In the genomic region with DNA sequence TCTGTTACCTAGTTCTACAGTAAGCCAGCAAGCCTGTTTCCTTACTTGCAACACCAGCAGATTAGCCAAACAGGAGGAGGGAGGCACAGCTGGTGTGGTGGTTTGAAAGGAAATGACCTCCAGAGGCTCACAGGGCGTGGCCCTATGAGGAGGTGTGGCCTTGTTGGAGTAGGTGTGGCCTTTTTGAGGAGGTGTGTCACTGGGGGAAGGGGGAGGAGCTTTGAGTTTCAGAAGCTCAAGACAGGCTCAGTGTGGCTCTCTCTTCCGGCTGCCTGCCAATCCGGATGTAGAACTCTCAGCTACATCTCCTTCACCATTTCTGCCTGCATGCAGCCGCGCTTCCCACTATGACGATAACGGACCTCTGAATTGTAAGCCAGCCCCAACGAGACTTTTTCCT, we compare ENCODE assay signal across 11 mouse cellular contexts.
DNase-seq lines count a peak whose midpoint lies in the region; ATAC-seq lines count a peak whose summit lies in the region.
"Had no signal": no experiment of that assay in that cellular context is flagged by ENCODE, and none has a peak within 500 bp of the region (broad histone marks: within the 10 kb centered on the region; RNA-seq: fewer than 3 reads in every experiment).

No protein-coding gene starts in this region.

- DNase-seq in adrenal gland, adult 2 months = peak; percentile 23
- DNase-seq in adrenal gland, postnatal 36 days = no peak
- DNase-seq in 3134 (ENCODE audit: extremely low read depth, insufficient read length, low spot score) = peak; percentile 30
- DNase-seq in c-Kit-positive CD71-positive TER-119-negative erythroid progenitor cells, embryonic 14.5 days (ENCODE audit: low read depth) = peak; percentile 34
- DNase-seq in lung, postnatal 36 days = peak; percentile 72
- no peak for DNase-seq in adrenal gland, adult 8-10 months
- no peak for DNase-seq in yolk sac, embryonic 10.5 days (ENCODE audit: low spot score)
- DNase-seq: embryo, embryonic 11 days had no signal

- no peak overlapping the region for H3K9ac ChIP-seq in kidney, embryonic 14.5 days (ENCODE audit: low read depth, low read length)
- H3K9ac ChIP-seq: neural tube, embryonic 13.5 days had no signal

- H3K27me3 ChIP-seq in kidney, embryonic 14.5 days (ENCODE audit: control insufficient read depth, insufficient read depth, low read length) = no peaks in the 10 kb centered on the region
- H3K27me3 ChIP-seq: neural tube, embryonic 13.5 days had no signal

- no peak overlapping the region for H3K4me2 ChIP-seq in kidney, embryonic 14.5 days (replicated peaks; ENCODE audit: low read depth, low read length)
- H3K4me2 ChIP-seq: neural tube, embryonic 13.5 days had no signal

- no peaks in the 10 kb centered on the region for H3K36me3 ChIP-seq in kidney, embryonic 14.5 days (ENCODE audit: control insufficient read depth, insufficient read depth, low read length)
- H3K36me3 ChIP-seq: limb, embryonic 10.5 days; neural tube, embryonic 13.5 days had no signal

- no peaks in the 10 kb centered on the region; the same call in 1 of the 2 replicates for H3K9me3 ChIP-seq in kidney, embryonic 14.5 days (ENCODE audit: control insufficient read depth, low read length)
- H3K9me3 ChIP-seq: limb, embryonic 10.5 days; neural tube, embryonic 13.5 days had no signal

- WGBS in kidney, embryonic 14.5 days = 88% methylated on average over 8 of the region's 8 CpGs

- H3K27ac ChIP-seq in kidney, embryonic 14.5 days (ENCODE audit: low read depth, low read length) = no peak overlapping the region
- H3K27ac ChIP-seq: limb, embryonic 10.5 days; neural tube, embryonic 13.5 days had no signal

- H3K4me3 ChIP-seq in kidney, embryonic 14.5 days (ENCODE audit: low read length) = no peak overlapping the region
- H3K4me3 ChIP-seq: limb, embryonic 10.5 days; neural tube, embryonic 13.5 days had no signal

- ATAC-seq in kidney, embryonic 14.5 days (ENCODE audit: low FRiP score, low TSS enrichment) = no peak

- no peaks in the 10 kb centered on the region for H3K4me1 ChIP-seq in kidney, embryonic 14.5 days (ENCODE audit: control insufficient read depth, insufficient read depth, low read length)

Comparison
In these comparisons a context has a peak if more than half of its experiments do, and no peak if none do; other contexts are left out.
1. DNase-seq: peak in adrenal gland, adult 2 months (single experiment), 3134 (single experiment), c-Kit-positive CD71-positive TER-119-negative erythroid progenitor cells, embryonic 14.5 days (single experiment) and lung, postnatal 36 days (single experiment); none in adrenal gland, postnatal 36 days (0 of 2), adrenal gland, adult 8-10 months (single experiment) and yolk sac, embryonic 10.5 days (single experiment).